Mouse (Mus musculus) stomach, postnatal 0 days (tissue): ENCODE results near the gene Col6a5.

Source experiments
- CTCF ChIP-seq: IDR thresholded peaks from 2 replicates; pipeline ENCODE4 v1.5.1; 2016; ENCODE audit warnings: antibody characterized with exemption, low read depth, mild to moderate bottlenecking, moderate library complexity
- EP300 ChIP-seq: optimal IDR thresholded peaks from 2 replicates; pipeline ENCODE3; 2016; ENCODE audit warnings: antibody characterized with exemption

GRCm38 (mm10) chr9:105820711-105821110, 139.7 kb downstream of the Col6a5 start:
- TF ChIP-seq CTCF (no peak), EP300 (no peak)
